Mouse (Mus musculus): ENCODE results near the gene Col27a1.

DNA sequence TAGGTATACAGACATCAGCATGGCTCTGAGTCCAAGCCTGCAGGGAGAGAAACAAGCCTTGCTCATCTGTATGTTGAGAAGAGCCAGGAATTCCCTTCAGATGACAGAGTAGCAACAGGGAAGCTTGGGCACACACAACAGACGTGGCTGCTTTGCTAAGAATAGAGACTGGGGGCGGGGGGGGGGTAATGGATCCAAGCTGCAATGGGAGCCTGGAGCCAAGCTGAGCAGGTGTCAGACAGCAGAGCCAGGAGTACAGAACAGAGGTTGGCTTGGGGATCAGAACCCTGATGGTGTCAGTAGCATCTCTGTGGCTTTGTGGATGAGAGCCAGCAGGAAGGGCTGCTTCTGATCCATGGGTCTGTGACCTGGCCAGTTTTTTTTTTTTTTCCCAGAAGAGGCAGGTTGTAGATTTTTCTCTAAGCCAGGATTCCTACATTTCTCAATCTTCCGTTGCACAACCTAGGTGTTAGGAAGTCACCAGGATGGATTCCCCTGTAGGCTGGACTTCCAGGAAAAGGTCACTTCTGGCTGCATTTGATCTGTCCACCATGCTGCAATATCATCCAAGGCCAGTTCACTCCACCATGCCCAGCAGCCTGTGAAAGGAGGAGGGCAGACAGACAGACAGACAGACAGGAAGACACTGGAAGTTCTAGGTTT is 124.7 kb downstream of the Col27a1 start:
- TF ChIP-seq POLR2A (IDR thresholded peaks at IDR 0.05; ENCODE audit: insufficient read length, low read depth) (no peak), MYOD1 (IDR thresholded peaks at IDR 0.05; ENCODE audit: control insufficient read depth in 1 of 3, insufficient read length in 2 of 3, low read depth in 2 of 3) (peak in 1 of 3 experiments; percentile 38), POLR2AphosphoS2 (IDR thresholded peaks at IDR 0.05; ENCODE audit: insufficient read length, low read depth) (no peak), MYOG (IDR thresholded peaks at IDR 0.05; ENCODE audit: control insufficient read depth in 1 of 3, insufficient read depth in 1 of 3, insufficient read length in 2 of 3, low read depth in 2 of 3) (no peak), MAX (IDR thresholded peaks at IDR 0.05; ENCODE audit: low read depth) (no peak), CEBPB (IDR thresholded peaks at IDR 0.05; ENCODE audit: insufficient read depth, poor library complexity, severe bottlenecking) (no peak), E2F4 (IDR thresholded peaks at IDR 0.05; ENCODE audit: insufficient read depth) (no peak), REST (IDR thresholded peaks at IDR 0.05; ENCODE audit: insufficient read depth, insufficient read length) (no peak), USF1 (IDR thresholded peaks at IDR 0.05; ENCODE audit: low read depth) (no peak), SRF (IDR thresholded peaks at IDR 0.05; ENCODE audit: control insufficient read depth, insufficient read length, low read depth) (no peak), TCF12 (IDR thresholded peaks at IDR 0.05; ENCODE audit: insufficient read depth, poor library complexity, severe bottlenecking) (no peak)
